Mouse (Mus musculus): ENCODE measurements around the gene 9530053A07Rik.

GRCm38 (mm10) chr7:28206044-28206600, 76.9 kb downstream of the 9530053A07Rik start:
- no peak for TF ChIP-seq POLR2A (IDR thresholded peaks at IDR 0.05; ENCODE audit: low read depth, low read length)
- TF ChIP-seq CTCF (IDR thresholded peaks at IDR 0.05; ENCODE audit: extremely low read depth, insufficient read depth, insufficient read length, insufficient replicate concordance): no peak

All from spleen, adult 2 months (tissue).